Mouse (Mus musculus): Measurements from ENCODE around the gene Ecpas.
A peak's percentile ranks its signal among the peaks of the same experiment; 100 is the strongest.

The Ecpas gene

GRCm38 (mm10) chr4:58912629-58913335 is at the start of gene Ecpas:
Gene Ecpas, minus strand, starts transcription at chr4:58912749.
- ATAC-seq (ENCODE audit: insufficient number of reproducible peaks, low FRiP score, low TSS enrichment), result peak; percentile 50

- no peak for ATAC-seq (ENCODE audit: insufficient number of reproducible peaks, low FRiP score, low TSS enrichment)
Measured at GRCm38 (mm10) chr4:58961719-58962118, 49.2 kb upstream of the Ecpas start.

DNA sequence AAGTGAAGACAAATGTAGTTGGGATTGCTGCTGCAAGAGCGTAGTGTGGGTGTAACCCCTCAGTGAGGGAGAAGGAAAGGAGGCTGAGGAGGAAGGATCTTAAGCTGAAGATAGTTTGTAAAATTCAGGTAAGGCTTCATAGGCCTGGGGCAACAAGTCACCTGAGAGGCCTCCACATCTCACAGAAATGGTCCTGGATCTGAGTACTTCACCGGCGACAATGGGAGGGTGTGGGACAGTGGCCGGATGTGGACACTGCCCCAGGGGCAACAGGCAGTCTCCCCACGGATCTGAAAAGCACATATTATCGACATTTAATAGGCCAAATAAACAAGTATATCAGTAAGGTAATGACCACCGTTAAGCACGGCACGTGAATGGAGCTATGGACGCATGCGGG is 40.1 kb upstream of the Ecpas start:
- no peak for ATAC-seq (ENCODE audit: insufficient number of reproducible peaks, low FRiP score, low TSS enrichment)

GRCm38 (mm10) chr4:58948391-58948790 is 35.8 kb upstream of the Ecpas start:
- no peak for ATAC-seq (ENCODE audit: insufficient number of reproducible peaks, low FRiP score, low TSS enrichment)

DNA sequence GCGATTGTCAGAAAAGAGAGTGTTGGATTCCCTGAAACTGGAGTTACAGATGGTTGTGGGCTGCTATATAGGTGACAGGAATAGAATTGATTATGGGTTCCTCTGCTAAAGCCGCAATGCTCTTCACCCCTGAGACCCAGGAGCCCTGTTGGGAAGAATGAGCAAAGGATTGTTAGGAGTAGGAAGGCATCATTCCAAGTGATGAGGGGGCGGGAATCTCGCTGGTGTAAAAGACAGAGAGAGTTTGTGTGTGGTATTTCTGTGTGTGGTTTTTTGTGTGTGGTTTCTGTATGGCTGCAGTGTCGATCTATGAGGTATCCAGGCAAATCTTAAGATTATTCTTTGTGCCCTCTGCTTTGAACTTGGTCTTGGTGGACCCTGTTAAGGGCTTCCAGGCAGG is 32.1 kb upstream of the Ecpas start:
- 0 out of 2 replicates have a peak, but pooled peaks have one; percentile 1 for ATAC-seq (ENCODE audit: insufficient number of reproducible peaks, low FRiP score, low TSS enrichment)

GRCm38 (mm10) chr4:58944206-58944553 is 31.6 kb upstream of the Ecpas start:
- ATAC-seq (ENCODE audit: insufficient number of reproducible peaks, low FRiP score, low TSS enrichment), result 0 out of 2 replicates have a peak, but pooled peaks have one; percentile 41

- peak; percentile 84 for ATAC-seq (ENCODE audit: insufficient number of reproducible peaks, low FRiP score, low TSS enrichment)
Measured at GRCm38 (mm10) chr4:58943420-58944205, 31.1 kb upstream of the Ecpas start, which contains the start of gene Zkscan16. Gene Zkscan16, plus strand, starts transcription at chr4:58943628.

DNA sequence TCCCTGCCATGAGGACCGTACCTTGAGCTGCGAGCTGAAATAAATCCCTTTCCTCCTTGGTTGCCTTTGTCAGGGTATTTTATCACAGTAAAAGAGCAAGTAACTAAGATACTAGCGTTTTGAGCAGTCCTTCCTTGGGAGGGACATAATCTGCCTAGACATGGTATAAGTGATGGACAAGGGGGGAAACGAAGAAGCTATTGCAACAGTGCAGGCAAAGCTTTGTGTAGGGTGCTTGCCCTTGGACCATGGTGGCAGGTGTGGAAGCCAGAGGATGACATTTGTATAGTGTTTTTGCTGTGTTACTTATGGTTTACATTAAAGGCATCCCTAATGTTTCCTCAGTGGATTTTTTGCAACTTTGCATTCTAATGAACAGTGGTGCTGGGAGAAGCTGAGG is 30.4 kb upstream of the Ecpas start:
- no peak for ATAC-seq (ENCODE audit: insufficient number of reproducible peaks, low FRiP score, low TSS enrichment)

DNA sequence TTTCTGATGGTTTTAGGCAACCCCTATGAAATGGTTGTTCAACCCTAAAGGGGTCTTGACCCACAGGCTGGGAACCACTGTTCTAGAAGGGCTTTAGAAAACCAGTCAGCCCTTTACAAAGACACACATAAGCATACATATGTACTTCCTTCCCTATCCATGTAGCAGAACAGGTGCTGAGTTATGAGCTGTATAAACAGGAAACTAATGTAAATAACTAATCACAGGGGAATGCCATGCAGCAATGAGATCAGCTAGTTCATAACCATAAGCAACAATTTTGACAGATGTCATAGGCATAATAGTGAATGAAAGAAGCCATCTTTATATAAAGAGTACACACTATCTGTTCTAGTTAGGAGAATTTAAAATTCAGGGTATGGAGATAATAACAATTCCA is 29.1 kb upstream of the Ecpas start:
- no peak for ATAC-seq (ENCODE audit: insufficient number of reproducible peaks, low FRiP score, low TSS enrichment)

DNA sequence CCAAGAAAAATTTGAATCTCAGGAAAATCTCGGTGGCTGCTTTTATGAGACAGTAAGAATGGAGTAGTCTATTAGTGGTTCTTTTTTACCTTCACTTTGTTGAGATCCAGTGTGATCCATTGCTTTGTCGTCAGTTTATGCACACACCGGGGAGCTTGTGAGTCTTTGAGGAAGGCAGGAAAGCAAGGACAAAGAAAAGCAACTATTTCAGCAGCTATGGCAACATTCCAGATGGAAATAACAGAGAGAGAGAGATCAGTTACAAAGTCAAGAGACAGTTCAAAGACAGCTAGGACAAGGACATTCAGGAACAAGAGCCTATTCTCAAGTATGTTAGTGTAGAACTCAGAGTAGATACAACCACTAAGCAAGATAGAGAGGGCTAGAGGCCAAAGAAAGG is 23.3 kb upstream of the Ecpas start:
- ATAC-seq (ENCODE audit: insufficient number of reproducible peaks, low FRiP score, low TSS enrichment), result no peak

DNA sequence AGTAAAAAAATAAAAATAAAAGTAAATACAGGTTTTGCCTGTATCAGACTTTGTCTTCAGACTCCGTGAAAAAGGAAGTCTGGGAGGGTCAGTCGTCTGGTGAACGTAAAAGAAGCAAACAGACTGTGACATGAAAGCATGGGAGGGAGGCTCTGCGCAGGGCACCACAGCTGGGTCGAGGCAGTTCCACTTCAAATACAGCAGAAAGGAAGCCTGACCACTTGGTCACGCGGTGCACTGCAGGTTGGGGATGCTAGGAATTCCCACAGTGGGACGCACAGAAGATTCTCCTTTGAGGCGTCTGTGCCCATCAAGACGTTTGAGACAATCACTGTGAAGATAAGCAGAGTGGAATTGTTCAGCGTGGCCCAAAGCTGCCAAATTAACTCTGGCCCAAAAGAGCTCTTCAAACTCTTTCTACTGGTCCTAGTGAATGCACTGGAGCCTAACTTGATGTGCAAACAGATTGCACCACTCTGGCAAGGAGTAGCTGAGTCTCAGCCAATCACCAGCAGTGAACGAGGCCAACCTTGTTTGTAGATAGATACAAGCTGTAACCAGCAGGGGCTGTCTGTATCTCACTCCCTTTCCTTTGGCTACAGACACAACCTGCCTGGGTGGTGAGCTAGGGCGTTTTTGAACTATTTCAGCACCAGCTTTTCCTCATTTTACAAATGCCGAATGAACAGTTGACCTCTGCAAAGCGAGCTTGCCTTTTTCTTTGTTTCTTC is 22.4 kb upstream of the Ecpas start:
- ATAC-seq (ENCODE audit: insufficient number of reproducible peaks, low FRiP score, low TSS enrichment), result peak; percentile 97

- no peak for ATAC-seq (ENCODE audit: insufficient number of reproducible peaks, low FRiP score, low TSS enrichment)
Measured at GRCm38 (mm10) chr4:58934308-58934707, 21.8 kb upstream of the Ecpas start.

DNA sequence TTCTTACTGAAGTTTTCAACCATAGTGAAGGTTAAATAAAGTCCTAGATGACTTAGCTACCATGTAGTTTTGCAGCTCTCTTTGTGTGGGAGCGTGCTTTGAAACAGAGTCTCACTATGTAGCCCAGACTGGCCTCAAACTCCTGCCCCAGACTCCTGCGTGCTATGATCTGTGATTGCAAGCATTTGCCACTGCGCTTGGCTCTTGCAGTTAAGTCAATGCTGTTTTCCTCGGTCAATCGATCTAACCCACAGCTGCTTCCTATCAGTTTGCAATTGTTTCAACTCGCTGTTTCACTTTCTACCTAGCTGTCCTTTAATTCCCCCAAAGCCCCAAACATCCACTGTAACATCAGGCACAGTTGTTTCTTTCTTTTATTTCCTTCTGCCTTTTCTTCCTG is 20.0 kb upstream of the Ecpas start:
- no peak for ATAC-seq (ENCODE audit: insufficient number of reproducible peaks, low FRiP score, low TSS enrichment)

DNA sequence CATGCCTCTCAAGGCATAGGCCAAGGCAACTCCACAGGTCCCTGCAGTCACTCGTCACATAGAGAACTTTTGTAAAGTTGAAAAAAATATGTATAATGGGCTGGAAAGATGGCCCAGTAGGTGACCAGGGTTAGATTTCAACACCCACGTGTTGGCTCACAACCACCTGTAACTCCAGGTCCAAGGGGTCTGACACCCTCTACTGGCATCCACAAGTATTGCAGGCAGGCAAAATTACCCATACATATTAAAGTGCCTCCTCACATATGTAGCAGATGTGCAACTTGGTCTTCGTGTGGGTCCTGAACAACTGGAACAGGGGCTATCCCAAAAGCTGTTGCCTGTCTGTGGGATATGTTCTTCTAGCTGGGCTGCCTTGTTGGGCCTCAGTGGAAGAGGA is 15.1 kb upstream of the Ecpas start:
- no peak for ATAC-seq (ENCODE audit: insufficient number of reproducible peaks, low FRiP score, low TSS enrichment)

DNA sequence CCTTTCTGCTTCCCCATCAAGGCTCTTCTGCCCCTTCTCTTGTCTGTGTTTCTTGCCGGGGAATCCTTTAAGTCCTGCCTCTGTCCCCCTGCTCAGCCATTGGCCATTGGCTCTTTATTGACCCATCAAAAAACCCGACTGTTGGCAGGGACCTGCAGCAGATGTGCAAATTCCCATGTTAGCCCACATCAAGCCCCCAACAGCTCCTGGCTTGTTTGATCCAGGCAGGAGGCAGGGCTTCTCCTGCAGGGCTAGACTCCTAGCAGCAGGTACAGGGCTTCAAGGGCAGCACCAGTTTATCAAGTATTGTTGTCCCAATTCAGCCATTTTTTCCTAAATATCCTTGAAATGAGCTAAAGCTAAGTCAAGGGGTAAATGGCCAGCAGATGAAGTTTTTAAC is 13.6 kb upstream of the Ecpas start:
- ATAC-seq (ENCODE audit: insufficient number of reproducible peaks, low FRiP score, low TSS enrichment), result no peak

DNA sequence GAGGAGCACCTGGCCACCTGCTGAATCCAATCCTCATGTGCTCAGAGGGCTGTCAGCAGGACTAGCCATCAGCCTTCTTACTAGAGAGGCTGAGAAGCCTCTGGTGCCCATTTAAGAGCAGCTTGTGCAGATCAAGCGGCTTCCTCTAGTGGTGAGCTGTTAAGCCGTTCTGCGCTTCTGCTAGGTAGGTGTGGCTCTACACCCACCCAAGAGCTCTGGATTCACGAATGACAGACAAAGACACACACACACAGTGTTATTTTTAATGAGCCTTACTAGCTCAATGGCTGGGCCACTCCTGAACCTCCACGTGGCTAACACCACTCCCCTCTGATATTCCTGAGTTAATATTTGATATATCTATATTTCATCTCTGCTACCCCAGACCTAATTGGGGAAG is 13.1 kb upstream of the Ecpas start:
- ATAC-seq (ENCODE audit: insufficient number of reproducible peaks, low FRiP score, low TSS enrichment), result no peak

DNA sequence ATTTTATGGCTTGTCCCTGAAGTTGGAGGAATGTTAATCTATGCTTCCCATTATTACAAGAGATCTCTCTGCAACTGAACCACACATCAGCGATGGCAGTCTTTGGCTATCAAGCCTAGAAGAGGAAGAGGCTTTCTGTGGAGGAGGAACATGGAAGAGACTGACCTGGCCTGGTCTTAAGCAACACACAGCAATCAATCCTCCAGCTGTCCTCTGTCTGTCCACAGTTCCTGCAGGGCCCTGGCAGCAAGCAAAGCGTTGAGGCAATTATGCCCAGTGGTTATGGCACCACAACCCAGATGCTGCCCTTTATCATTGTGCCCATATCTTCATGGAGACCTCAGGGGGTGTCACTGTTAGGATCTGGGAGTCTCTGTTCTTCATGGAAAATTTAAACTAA is 11.4 kb upstream of the Ecpas start:
- no peak for ATAC-seq (ENCODE audit: insufficient number of reproducible peaks, low FRiP score, low TSS enrichment)

DNA sequence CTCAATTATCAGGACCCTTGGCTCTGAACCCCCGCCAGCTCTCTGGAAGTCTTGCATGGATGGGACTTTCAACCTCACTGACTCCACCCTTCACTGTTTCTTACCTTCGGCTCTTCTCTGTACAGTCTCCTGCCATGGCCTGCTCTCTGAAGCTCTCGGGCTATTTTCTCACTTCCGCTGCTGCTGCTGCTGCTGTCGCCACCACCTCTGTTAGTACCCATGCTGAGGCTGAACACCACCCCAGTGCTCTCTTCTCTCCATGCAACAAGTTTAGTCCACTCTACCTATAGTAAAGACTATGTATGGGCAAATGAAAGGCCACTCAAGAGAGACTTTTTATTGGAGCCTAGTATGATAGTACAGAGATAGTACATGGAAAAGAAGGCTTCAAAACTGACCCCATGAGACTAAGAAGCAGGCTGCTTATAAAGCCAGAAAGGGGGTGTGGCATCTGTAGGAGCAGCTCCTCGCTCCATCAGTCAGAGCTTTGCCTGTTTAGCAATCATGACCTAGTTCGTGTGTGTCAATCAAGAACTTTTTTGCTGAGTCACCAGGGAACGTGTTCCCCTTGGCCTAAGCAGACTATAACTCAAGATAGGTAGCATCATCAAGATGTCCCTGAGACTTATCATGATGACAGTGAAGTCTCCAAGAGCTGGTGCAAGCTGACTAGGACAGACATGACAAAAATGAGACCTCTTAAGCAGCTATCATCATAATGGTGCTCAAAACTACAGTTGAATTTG is 2.7 kb upstream of the Ecpas start:
- ATAC-seq (ENCODE audit: insufficient number of reproducible peaks, low FRiP score, low TSS enrichment), result no peak

DNA sequence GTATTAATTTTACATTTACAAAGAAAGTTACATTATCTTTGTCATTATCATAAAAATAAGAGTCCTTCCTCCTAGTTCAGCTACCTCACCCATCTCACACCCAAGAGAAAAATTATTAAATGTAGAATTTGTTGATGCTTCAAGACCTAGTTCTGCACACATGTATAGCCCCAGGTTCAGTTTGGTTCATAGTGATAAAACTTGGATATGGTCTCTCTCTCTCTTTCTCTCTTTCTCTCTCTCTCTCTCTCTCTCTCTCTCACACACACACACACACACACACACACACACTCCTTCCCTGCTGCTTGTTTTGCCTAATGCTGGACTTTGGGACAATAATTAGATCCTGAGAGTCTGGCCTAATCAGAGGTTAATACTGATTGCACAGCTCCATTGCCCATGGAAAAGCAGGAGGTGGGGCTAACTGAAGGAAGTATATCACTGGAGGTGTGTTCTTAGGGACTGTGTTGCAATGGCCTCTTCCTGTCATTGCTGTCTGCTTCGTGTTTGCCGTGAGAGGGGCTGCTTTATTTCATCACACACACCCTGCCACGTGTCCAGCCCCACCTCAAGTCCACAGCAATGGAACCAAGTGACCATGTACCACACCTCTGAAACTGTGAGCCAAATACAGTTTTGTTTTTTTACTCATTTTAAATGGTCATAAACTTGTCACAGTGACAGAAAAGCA is 932 bp upstream of the Ecpas start:
- no peak for ATAC-seq (ENCODE audit: insufficient number of reproducible peaks, low FRiP score, low TSS enrichment)

Data from cerebellum, adult (tissue).